ENCODE assay signal across 8 mouse cellular contexts in the genomic region with DNA sequence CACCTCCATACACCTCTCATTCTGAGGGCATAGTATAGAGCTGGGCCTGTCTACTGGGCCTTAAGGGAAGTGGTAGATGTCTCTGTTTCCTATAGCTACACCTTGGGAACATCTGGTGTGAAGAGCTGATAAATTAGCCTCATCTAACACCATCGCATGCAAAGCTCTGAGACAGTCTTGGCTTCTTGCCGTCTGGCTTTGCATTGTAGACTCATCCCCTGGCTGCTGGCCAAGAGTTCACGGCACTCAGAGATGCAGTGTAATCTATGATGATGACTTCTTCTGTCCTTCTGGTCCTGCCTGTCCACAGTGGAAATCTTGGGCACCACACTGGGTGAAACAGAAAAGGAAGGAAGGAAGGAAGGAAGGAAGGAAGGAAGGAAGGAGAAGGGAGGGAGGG.
DNase-seq lines count a peak whose midpoint lies in the region; ATAC-seq lines count a peak whose summit lies in the region.

No protein-coding gene starts in this region.

- peak; percentile 13 to 16 for DNase-seq in cerebellum, adult 18-20 months
- DNase-seq in layer of hippocampus, adult 11-12 months (ENCODE audit: low spot score) = peak; percentile 8
- no peak for DNase-seq in layer of hippocampus, adult 9-10 months (ENCODE audit: low spot score)
- DNase-seq in 3T3-L1 (ENCODE audit: low read depth, low spot score) = peak; percentile 9
- peak; percentile 54 for DNase-seq in brain, adult 2 months (ENCODE audit: low read depth, low spot score)
- DNase-seq in spleen, postnatal 10 days (ENCODE audit: low spot score in 2 of 2) = no peak

- WGBS in neural tube, embryonic 15.5 days = 49% methylated on average over 3 of the region's 3 CpGs

- ATAC-seq in cerebellum, adult (ENCODE audit: insufficient number of reproducible peaks, low FRiP score, low TSS enrichment) = no peak
- no peak; the same call in 1 of the 2 replicates for ATAC-seq in neural tube, embryonic 15.5 days (ENCODE audit: low FRiP score)

- H3K4me3 ChIP-seq in neural tube, embryonic 15.5 days (replicated peaks) = no peak overlapping the region

- no peak overlapping the region for H3K9ac ChIP-seq in neural tube, embryonic 15.5 days (replicated peaks)

- H3K36me3 ChIP-seq in neural tube, embryonic 15.5 days = no peaks in the 10 kb centered on the region

- no peaks in the 10 kb centered on the region for H3K27me3 ChIP-seq in neural tube, embryonic 15.5 days (replicated peaks)

- H3K4me1 ChIP-seq in neural tube, embryonic 15.5 days = no peaks in the 10 kb centered on the region

- H3K4me2 ChIP-seq in neural tube, embryonic 15.5 days = no peak overlapping the region

- 0 out of 2 replicates have a peak, but pooled peaks cover 2% of the 10 kb centered on the region for H3K9me3 ChIP-seq in neural tube, embryonic 15.5 days (replicated peaks)

- H3K27ac ChIP-seq in neural tube, embryonic 15.5 days (replicated peaks) = no peak overlapping the region

Comparison
In these comparisons a context has a peak if more than half of its experiments do, and no peak if none do; other contexts are left out.
1. DNase-seq: peak in cerebellum, adult 18-20 months (2 of 2), layer of hippocampus, adult 11-12 months (single experiment), 3T3-L1 (single experiment) and brain, adult 2 months (single experiment); none in layer of hippocampus, adult 9-10 months (single experiment) and spleen, postnatal 10 days (0 of 2).